Comparison of ENCODE assay signal across 9 mouse cellular contexts in genomic region chr12:111724638-111725337, GRCm38 (mm10). TPM values are rescaled to one million over a fixed set of nuclear protein-coding genes. Genes with fewer than 3 reads are reported as not detected.
DNase-seq lines count a peak whose midpoint lies in the region; ATAC-seq lines count a peak whose summit lies in the region.
"Had no signal": no experiment of that assay in that cellular context is flagged by ENCODE, and none has a peak within 500 bp of the region (broad histone marks: within the 10 kb centered on the region; RNA-seq: fewer than 3 reads in every experiment).

No protein-coding gene starts in this region.

- H3K9me3 ChIP-seq in neural tube, embryonic 11.5 days (ENCODE audit: control insufficient read depth, low read length) = no peaks in the 10 kb centered on the region
- no peaks in the 10 kb centered on the region for H3K9me3 ChIP-seq in intestine, embryonic 15.5 days

- intact Hi-C loops in gastrocnemius, postnatal 36 days (cut with DNase I) = no loop called here

- H3K4me2 ChIP-seq in neural tube, embryonic 11.5 days (ENCODE audit: low read depth) = no peak overlapping the region
- no peak overlapping the region for H3K4me2 ChIP-seq in intestine, embryonic 15.5 days (replicated peaks)

- peak overlapping the region; percentile 40; the same call in 1 of the 2 replicates for H3K27ac ChIP-seq in neural tube, embryonic 11.5 days (ENCODE audit: low read depth, low read length)
- H3K27ac ChIP-seq in intestine, embryonic 15.5 days = peak overlapping the region; percentile 27; the same call in 1 of the 2 replicates

- H3K4me1 ChIP-seq in neural tube, embryonic 11.5 days (ENCODE audit: control insufficient read depth, insufficient read depth, low read length) = 0 out of 2 replicates have a peak, but pooled peaks cover 3% of the 10 kb centered on the region
- peaks cover 4% of the 10 kb centered on the region; the same call in 1 of the 2 replicates for H3K4me1 ChIP-seq in intestine, embryonic 15.5 days (replicated peaks)

- ATAC-seq in neural tube, embryonic 11.5 days (ENCODE audit: insufficient read depth, low FRiP score, low TSS enrichment) = no peak
- no peak for ATAC-seq in intestine, embryonic 15.5 days
- no peak for ATAC-seq in erythroblast, adult 5-6 weeks (replicated peaks; ENCODE audit: low FRiP score, poor library complexity, severe bottlenecking)

- H3K4me3 ChIP-seq in neural tube, embryonic 11.5 days (ENCODE audit: low read depth, low read length) = no peak overlapping the region
- H3K4me3 ChIP-seq in intestine, embryonic 15.5 days (replicated peaks) = no peak overlapping the region
- H3K4me3 ChIP-seq: erythroblast, embryonic 14.5 days had no signal

- H3K9ac ChIP-seq in neural tube, embryonic 11.5 days (ENCODE audit: low read length) = peak overlapping the region; percentile 15; the same call in 1 of the 2 replicates
- H3K9ac ChIP-seq in intestine, embryonic 15.5 days = no peak overlapping the region

- H3K27me3 ChIP-seq in neural tube, embryonic 11.5 days (ENCODE audit: control insufficient read depth, insufficient read depth, low read length) = no peaks in the 10 kb centered on the region
- no peaks in the 10 kb centered on the region for H3K27me3 ChIP-seq in intestine, embryonic 15.5 days (replicated peaks)

- H3K36me3 ChIP-seq in neural tube, embryonic 11.5 days (ENCODE audit: control insufficient read depth, insufficient read depth, low read length) = no peaks in the 10 kb centered on the region; the same call in 1 of the 2 replicates
- H3K36me3 ChIP-seq in intestine, embryonic 15.5 days = 0 out of 2 replicates have a peak, but pooled peaks cover 5% of the 10 kb centered on the region

- 48% methylated on average over 6 of the region's 6 CpGs for WGBS in neural tube, embryonic 11.5 days
- WGBS in intestine, embryonic 15.5 days = 58% methylated on average over 6 of the region's 6 CpGs

- no peak for DNase-seq in neural tube, embryonic 11.5 days (ENCODE audit: low spot score)
- DNase-seq in neural tube, embryonic 10.5 days (ENCODE audit: extremely low spot score, low spot score) = no peak
- peak; percentile 46 to 64 for DNase-seq in gastrocnemius, postnatal 36 days
- no peak for DNase-seq in spleen, postnatal 10 days (ENCODE audit: low spot score in 2 of 2)
- DNase-seq in layer of hippocampus, adult 9-11 months = no peak
- no peak for DNase-seq in adrenal gland, adult 18-20 months (ENCODE audit: low spot score in 2 of 2)

RNA-seq across cellular contexts. Expression of gene Apopt1, which starts 11.7 kb away (rescaled TPM):
- polyA plus RNA-seq in neural tube, embryonic 11.5 days (2014; fragmentation: Nextera tagmentation; extraction: Ambion mirVana) = 53.1 and 53.4 TPM in 2 replicates
- 10 to 100 TPM; 34.9 to 38.0 TPM for total RNA-seq in gastrocnemius, postnatal 36 days (2021)
- 50.1 and 51.8 TPM in 2 replicates for polyA plus RNA-seq in intestine, embryonic 15.5 days (2015; fragmentation: Nextera tagmentation; extraction: Ambion mirVana)
- total RNA-seq in erythroblast, adult 5-6 weeks (2015; ENCODE audit: low replicate concordance) = 10.6 and 13.4 TPM in 2 replicates
- total RNA-seq in erythroblast, adult 5-6 weeks (2017; ENCODE audit: low replicate concordance) = 5.8 and 11.0 TPM in 2 replicates
- total RNA-seq in adrenal gland, adult 18-20 months (2021) = 10 to 100 TPM; 61.0 to 61.3 TPM

RNA-seq across cellular contexts. Expression of gene Bag5, which starts 11.7 kb away (rescaled TPM):
- polyA plus RNA-seq in neural tube, embryonic 11.5 days (2014; fragmentation: Nextera tagmentation; extraction: Ambion mirVana) = 58.8 and 60.0 TPM in 2 replicates
- 10 to 100 TPM; 12.4 to 13.5 TPM for total RNA-seq in gastrocnemius, postnatal 36 days (2021)
- 46.7 and 48.7 TPM in 2 replicates for polyA plus RNA-seq in intestine, embryonic 15.5 days (2015; fragmentation: Nextera tagmentation; extraction: Ambion mirVana)
- total RNA-seq in erythroblast, adult 5-6 weeks (2015; ENCODE audit: low replicate concordance) = 5.4 and 6.1 TPM in 2 replicates
- 5.8 and 7.2 TPM in 2 replicates for total RNA-seq in erythroblast, adult 5-6 weeks (2017; ENCODE audit: low replicate concordance)
- total RNA-seq in adrenal gland, adult 18-20 months (2021) = 10 to 100 TPM; 43.1 to 43.7 TPM

RNA-seq across cellular contexts. Expression of gene Klc1, which starts 33.9 kb away (rescaled TPM):
- polyA plus RNA-seq in neural tube, embryonic 11.5 days (2014; fragmentation: Nextera tagmentation; extraction: Ambion mirVana) = 339 and 364 TPM in 2 replicates
- total RNA-seq in gastrocnemius, postnatal 36 days (2021) = 10 to 100 TPM; 55.2 to 59.3 TPM
- 91.1 and 92.1 TPM in 2 replicates for polyA plus RNA-seq in intestine, embryonic 15.5 days (2015; fragmentation: Nextera tagmentation; extraction: Ambion mirVana)
- total RNA-seq in erythroblast, adult 5-6 weeks (2015; ENCODE audit: low replicate concordance) = 3.8 and 13.1 TPM in 2 replicates
- total RNA-seq in erythroblast, adult 5-6 weeks (2017; ENCODE audit: low replicate concordance) = 12.9 and 21.9 TPM in 2 replicates
- 100 to 1,000 TPM in 1 of 2 experiments, 10 to 100 TPM in 1; 93.1 to 126 TPM for total RNA-seq in adrenal gland, adult 18-20 months (2021)

RNA-seq across cellular contexts. Expression of gene Trmt61a, which starts 46.9 kb away (rescaled TPM):
- 5.8 and 6.6 TPM in 2 replicates for polyA plus RNA-seq in neural tube, embryonic 11.5 days (2014; fragmentation: Nextera tagmentation; extraction: Ambion mirVana)
- total RNA-seq in gastrocnemius, postnatal 36 days (2021) = 1 to 10 TPM; 1.8 to 4.1 TPM
- 12.6 and 16.4 TPM in 2 replicates for polyA plus RNA-seq in intestine, embryonic 15.5 days (2015; fragmentation: Nextera tagmentation; extraction: Ambion mirVana)
- total RNA-seq in erythroblast, adult 5-6 weeks (2015; ENCODE audit: low replicate concordance) = 3.1 and 5.6 TPM in 2 replicates
- total RNA-seq in erythroblast, adult 5-6 weeks (2017; ENCODE audit: low replicate concordance) = 0.84 and 3.7 TPM in 2 replicates
- total RNA-seq in adrenal gland, adult 18-20 months (2021) = 10 to 100 TPM; 16.3 to 20.1 TPM

RNA-seq across cellular contexts. Expression of gene Ckb, which starts 52.6 kb away (rescaled TPM):
- 2,083 and 2,271 TPM in 2 replicates for polyA plus RNA-seq in neural tube, embryonic 11.5 days (2014; fragmentation: Nextera tagmentation; extraction: Ambion mirVana)
- total RNA-seq in gastrocnemius, postnatal 36 days (2021) = 1 to 10 TPM; 7.9 to 8.3 TPM
- polyA plus RNA-seq in intestine, embryonic 15.5 days (2015; fragmentation: Nextera tagmentation; extraction: Ambion mirVana) = 765 and 774 TPM in 2 replicates
- 6.9 and 9.4 TPM in 2 replicates for total RNA-seq in erythroblast, adult 5-6 weeks (2015; ENCODE audit: low replicate concordance)
- total RNA-seq in erythroblast, adult 5-6 weeks (2017; ENCODE audit: low replicate concordance) = 3.2 and 8.5 TPM in 2 replicates
- total RNA-seq in adrenal gland, adult 18-20 months (2021) = 10 to 100 TPM; 45.2 to 76.0 TPM

Comparison
In these comparisons a context has a peak if more than half of its experiments do, and no peak if none do; other contexts are left out.
1. DNase-seq: peak in gastrocnemius, postnatal 36 days (2 of 2); none in neural tube, embryonic 11.5 days (single experiment), neural tube, embryonic 10.5 days (single experiment), spleen, postnatal 10 days (0 of 2), layer of hippocampus, adult 9-11 months (single experiment) and adrenal gland, adult 18-20 months (0 of 2).